Mouse (Mus musculus) liver, postnatal 0 days (tissue): ENCODE measurements around the gene Pias4.

ENCODE experiments used
- CTCF ChIP-seq: sonication (generic); IDR thresholded peaks from 2 replicates; pipeline ENCODE4 v1.5.1; 2016; ENCODE audit warnings: antibody characterized with exemption, low read depth
- EP300 ChIP-seq: IDR thresholded peaks from 2 replicates; pipeline ENCODE4 v1.6.1; 2016; ENCODE audit warnings: antibody characterized with exemption, low read depth, mild to moderate bottlenecking

- no peak for TF ChIP-seq CTCF
- no peak for TF ChIP-seq EP300
Observed at GRCm38 (mm10) chr10:81192968-81193501, 25.3 kb upstream of the Pias4 start.
